Mouse (Mus musculus) limb, embryonic 14.5 days (tissue): ENCODE data around the gene Sae1. TPM values are rescaled to one million over a fixed set of nuclear protein-coding genes. Genes with fewer than 3 reads are reported as not detected.

Experiments used
- ATAC-seq: fragments of 200-750 bp; cut with Nextera tagmentation; 2 replicates; pipeline ENCODE4 v1.8.0; 2017; ENCODE audit warnings: low read depth, moderate number of reproducible peaks, moderate TSS enrichment; ENCODE audit not compliant: low FRiP score
- DNase-seq: peaks from one replicate; pipeline ENCODE4 v3.0.0-alpha.2; 2015; ENCODE audit warnings: low spot score
- H3K27ac ChIP-seq: fragments of 300-500 bp; sonication (generic); replicated peaks from 2 replicates; pipeline ENCODE4 v1.5.1; 2014; ENCODE audit warnings: low read depth, mild to moderate bottlenecking, low read length, moderate library complexity, mixed read lengths
- H3K27me3 ChIP-seq: fragments of 300-500 bp; sonication (generic); 2 replicates; pipeline ENCODE4 v1.6.1; 2014; ENCODE audit warnings: low read length, mixed read lengths; ENCODE audit not compliant: control insufficient read depth, insufficient read depth
- H3K36me3 ChIP-seq: fragments of 300-500 bp; sonication (generic); 2 replicates; pipeline ENCODE4 v1.6.1; 2014; ENCODE audit warnings: mild to moderate bottlenecking, low read length, moderate library complexity, mixed read lengths; ENCODE audit not compliant: control insufficient read depth, insufficient read depth
- H3K4me1 ChIP-seq: fragments of 300-500 bp; sonication (generic); 2 replicates; pipeline ENCODE4 v1.6.1; 2014; ENCODE audit warnings: antibody characterized with exemption, low read length, mixed read lengths; ENCODE audit not compliant: control insufficient read depth, insufficient read depth
- H3K4me2 ChIP-seq: fragments of 300-500 bp; sonication (generic); replicated peaks from 2 replicates; pipeline ENCODE4 v1.6.1; 2014; ENCODE audit warnings: low read depth, mild to moderate bottlenecking, low read length, moderate library complexity; ENCODE audit not compliant: severe bottlenecking
- H3K4me3 ChIP-seq: fragments of 300-500 bp; sonication (generic); replicated peaks from 2 replicates; pipeline ENCODE4 v1.5.1; 2014; ENCODE audit warnings: low read length
- H3K9ac ChIP-seq: fragments of 300-500 bp; sonication (generic); 2 replicates; pipeline ENCODE4 v1.6.1; 2014; ENCODE audit warnings: mild to moderate bottlenecking, low read depth, low read length, moderate library complexity; ENCODE audit not compliant: severe bottlenecking
- H3K9me3 ChIP-seq: fragments of 300-500 bp; sonication (generic); 2 replicates; pipeline ENCODE4 v1.6.1; 2016; ENCODE audit warnings: low read length; ENCODE audit not compliant: control insufficient read depth
- POLR2A ChIP-seq: fragments of 200-500 bp; IDR thresholded peaks from 2 replicates; pipeline ENCODE4 v1.8.0; 2012; ENCODE audit warnings: inconsistent platforms, mild to moderate bottlenecking, moderate library complexity, borderline replicate concordance; ENCODE audit not compliant: insufficient read depth, insufficient read length; ENCODE audit errors: extremely low read depth
- WGBS: fragments of 180-500 bp; shearing (Covaris S2); extraction: QIAGEN DNeasy Blood & Tissue Kit; methylation state at CpG from one replicate; pipeline ENCODE4 v1.1.7; 2014; 5-methylcytosine and 5-hydroxymethylcytosine counted together
- polyA plus RNA-seq, 2 experiments: library from polyadenylated mRNA; depleted of rRNA in 1 of 2; stranded (reverse) in 1 of 2; unstranded in 1 of 2; fragments of >200 nt; fragmentation: Nextera tagmentation in 1 of 2; extraction: Ambion mirVana in 1 of 2; gene quantifications; 2 replicates each; pipeline versions ENCODE4 v1.2.1 to v1.2.3; 2012 to 2014

The Sae1 gene
- polyA plus RNA-seq, 2 experiments, result 172 to 273 TPM

DNA sequence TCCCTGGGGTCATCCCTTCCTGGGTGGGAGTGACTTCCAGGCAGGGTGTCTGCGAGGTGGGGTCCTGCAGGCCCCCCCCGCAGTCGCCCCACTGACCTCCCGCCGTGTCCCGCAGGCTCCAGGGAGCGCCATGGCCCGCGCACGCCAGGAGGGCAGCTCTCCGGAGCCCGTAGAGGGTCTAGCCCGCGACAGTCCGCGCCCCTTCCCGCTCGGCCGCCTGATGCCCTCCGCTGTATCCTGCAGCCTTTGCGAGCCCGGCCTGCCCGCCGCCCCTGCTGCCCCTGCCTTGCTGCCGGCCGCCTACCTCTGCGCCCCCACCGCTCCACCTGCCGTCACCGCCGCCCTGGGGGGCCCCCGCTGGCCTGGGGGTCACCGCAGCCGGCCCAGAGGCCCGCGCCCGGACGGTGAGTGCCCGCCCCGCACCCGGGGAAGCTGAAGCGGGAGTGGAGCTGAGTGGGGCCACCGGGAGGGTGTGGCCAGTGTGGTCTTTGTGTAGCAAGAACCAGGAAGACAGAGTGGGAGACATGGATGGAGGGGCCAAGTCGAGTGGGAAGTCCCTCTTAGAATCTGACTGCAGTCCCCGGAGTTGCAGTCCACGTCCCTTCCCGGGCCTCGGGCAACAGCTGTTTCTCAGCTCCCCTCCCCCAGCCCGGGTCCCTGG is 75.5 kb downstream of the Sae1 start:
- Histone ChIP-seq H3K4me2 (peak overlapping the region; percentile 97), H3K4me3 (peak overlapping the region; percentile 61), H3K9me3 (no peaks in the 10 kb centered on the region), H3K4me1 (peaks cover 42% of the 10 kb centered on the region), H3K27me3 (0 out of 2 replicates have a peak, but pooled peaks cover 5% of the 10 kb centered on the region), H3K9ac (peak overlapping the region; percentile 69), H3K27ac (peak overlapping the region; percentile 52; the same call in 1 of the 2 replicates), H3K36me3 (peaks cover 6% of the 10 kb centered on the region; the same call in 1 of the 2 replicates)
- under 1% methylated on average over 49 of the region's 49 CpGs for WGBS
- ATAC-seq (no peak), DNase-seq (peak; percentile 39)
- no peak for TF ChIP-seq POLR2A

DNA sequence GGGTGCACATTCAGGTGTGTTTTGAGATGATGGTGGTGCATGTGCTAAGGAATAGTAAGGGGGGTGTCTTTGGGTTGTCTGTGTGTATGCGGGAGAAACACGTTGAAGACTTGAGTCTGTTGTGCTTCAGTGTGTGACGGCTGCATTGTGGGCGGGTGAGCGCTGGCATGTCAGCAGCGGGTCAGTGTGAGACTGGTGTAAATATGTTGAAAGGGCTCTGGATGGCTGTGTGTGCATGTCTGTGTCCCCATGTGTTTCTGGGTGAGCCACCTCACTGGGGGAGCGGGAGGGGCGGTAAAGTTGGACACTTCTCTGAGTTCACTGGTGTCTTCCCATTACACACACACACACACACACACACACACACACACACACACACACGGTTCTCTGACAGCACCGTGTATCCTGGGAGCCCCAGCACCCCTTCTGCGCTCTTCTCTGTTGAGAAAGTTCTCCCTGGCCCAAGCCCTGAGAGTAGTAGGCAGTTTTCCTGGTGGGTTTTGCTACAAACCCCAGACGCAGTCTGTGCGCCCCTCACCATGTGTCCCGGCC is 76.1 kb downstream of the Sae1 start:
- TF ChIP-seq POLR2A, result no peak
- peak overlapping the region; percentile 69 for H3K9ac ChIP-seq
- H3K4me1 ChIP-seq, result peaks cover 42% of the 10 kb centered on the region
- no peaks in the 10 kb centered on the region for H3K9me3 ChIP-seq
- H3K36me3 ChIP-seq, result 0 out of 2 replicates have a peak, but pooled peaks cover 3% of the 10 kb centered on the region
- DNase-seq (no peak), ATAC-seq (no peak)
- peak overlapping the region; percentile 61 for H3K4me3 ChIP-seq
- peak overlapping the region; percentile 52; the same call in 1 of the 2 replicates for H3K27ac ChIP-seq
- 0 out of 2 replicates have a peak, but pooled peaks cover 5% of the 10 kb centered on the region for H3K27me3 ChIP-seq
- peak overlapping the region; percentile 97 for H3K4me2 ChIP-seq
- 4% methylated on average over 13 of the region's 14 CpGs for WGBS

DNA sequence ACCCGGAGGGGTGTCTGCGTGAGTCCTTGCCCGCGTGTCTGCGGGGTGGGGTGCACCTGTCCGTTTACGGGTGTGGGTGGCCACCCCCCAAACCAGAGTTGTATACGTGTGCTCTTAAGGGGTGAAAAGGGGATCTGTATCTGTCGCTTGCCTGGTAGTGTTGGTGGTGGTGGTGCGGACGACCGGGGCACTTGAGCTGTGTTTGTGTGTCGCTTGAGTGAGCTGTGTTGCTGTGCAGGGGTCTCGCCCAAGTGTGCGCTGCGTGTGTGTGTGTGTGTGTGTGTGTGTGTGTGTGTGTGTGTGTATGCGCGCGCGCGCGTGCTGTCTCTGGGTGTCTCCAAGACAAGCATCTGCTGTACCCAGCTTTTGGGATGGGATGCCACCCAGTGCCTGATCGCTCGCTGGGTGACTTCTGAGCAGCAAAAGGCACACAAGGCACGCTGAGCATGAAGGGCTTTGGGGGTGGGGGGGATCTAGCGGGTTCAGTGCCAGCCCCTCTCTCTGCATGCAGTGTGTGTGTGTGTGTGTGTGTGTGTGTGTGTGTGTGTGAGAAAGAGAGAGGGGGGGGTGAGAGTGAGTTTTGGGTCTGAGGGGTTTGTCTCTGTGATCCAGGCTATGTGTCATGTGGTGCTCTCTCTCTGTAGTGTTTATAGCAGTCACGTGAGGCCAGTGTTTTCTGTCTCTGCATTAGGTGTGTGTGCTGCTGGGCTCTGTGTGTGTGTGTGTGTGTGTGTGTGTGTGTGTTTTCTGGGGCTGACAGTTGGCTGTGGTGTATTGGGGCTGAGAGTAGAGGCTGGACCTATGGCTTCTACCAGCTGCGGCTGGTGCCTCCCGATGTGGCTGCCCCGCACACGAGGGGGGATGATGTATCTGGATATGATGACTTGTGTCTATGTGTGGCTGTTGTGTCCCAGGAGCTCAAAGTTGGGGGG is 76.8 kb downstream of the Sae1 start:
- H3K36me3 ChIP-seq, result no peaks in the 10 kb centered on the region
- peak overlapping the region; percentile 97 for H3K4me2 ChIP-seq
- H3K27me3 ChIP-seq, result 0 out of 2 replicates have a peak, but pooled peaks cover 5% of the 10 kb centered on the region
- ATAC-seq (no peak), DNase-seq (peak; percentile 25)
- no peak for TF ChIP-seq POLR2A
- H3K4me3 ChIP-seq, result peak overlapping the region; percentile 61
- peak overlapping the region; percentile 56 for H3K9ac ChIP-seq
- no peaks in the 10 kb centered on the region for H3K9me3 ChIP-seq
- H3K27ac ChIP-seq, result peak overlapping the region; percentile 33; the same call in 1 of the 2 replicates
- under 1% methylated on average over 30 of the region's 31 CpGs for WGBS
- peaks cover 42% of the 10 kb centered on the region for H3K4me1 ChIP-seq

DNA sequence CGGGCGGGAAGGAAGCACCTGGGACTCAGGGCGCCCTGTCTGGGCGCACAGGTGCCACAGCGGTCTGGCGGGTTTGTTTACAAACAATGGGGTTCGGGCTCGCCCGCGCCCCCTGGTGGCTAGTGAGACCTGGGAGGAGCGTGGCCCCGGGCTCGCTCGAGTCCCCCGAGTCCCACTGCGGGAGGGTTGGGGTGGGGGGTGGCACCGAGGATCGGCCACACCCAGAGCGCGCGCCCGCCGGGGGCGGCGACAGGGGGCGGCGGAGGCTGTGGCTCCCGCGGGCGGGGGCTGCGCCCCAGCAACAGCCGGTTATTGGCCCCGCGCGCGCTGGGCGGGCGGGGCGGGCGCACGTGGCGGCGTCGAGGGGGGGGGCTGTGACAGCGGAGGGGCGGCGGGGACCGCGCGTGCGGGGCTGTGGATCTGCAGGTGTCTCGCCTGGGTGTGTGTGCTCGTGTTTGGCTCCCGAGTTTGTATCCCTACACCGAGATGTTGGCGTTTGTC is 77.5 kb downstream of the Sae1 start:
- Histone ChIP-seq H3K4me1 (peaks cover 42% of the 10 kb centered on the region), H3K4me3 (peak overlapping the region; percentile 61), H3K27ac (peak overlapping the region; percentile 33; the same call in 1 of the 2 replicates), H3K9ac (peak overlapping the region; percentile 56), H3K27me3 (0 out of 2 replicates have a peak, but pooled peaks cover 5% of the 10 kb centered on the region), H3K36me3 (no peaks in the 10 kb centered on the region), H3K4me2 (peak overlapping the region; percentile 97), H3K9me3 (no peaks in the 10 kb centered on the region)
- no peak for TF ChIP-seq POLR2A
- WGBS, result 0% methylated on average over 26 of the region's 56 CpGs
- ATAC-seq (0 out of 2 replicates have a peak, but pooled peaks have one; percentile 5), DNase-seq (peak; percentile 65)
